Mouse (Mus musculus) hindbrain, embryonic 16.5 days (tissue): ENCODE data around the gene Mrpl45. TPM values are rescaled to one million over a fixed set of nuclear protein-coding genes. Genes with fewer than 3 reads are reported as not detected.
"Not testable (repeated sequence)": the region's sequence is repeated elsewhere in the genome, so short reads cannot be mapped to it uniquely, and the experiment has no call there.

Experiments
- ATAC-seq: fragments of 200-750 bp; cut with Nextera tagmentation; 2 replicates; pipeline ENCODE4 v1.8.0; 2017; ENCODE audit warnings: moderate TSS enrichment, moderate library complexity
- H3K27ac ChIP-seq: fragments of 300-500 bp; sonication (generic); 2 replicates; pipeline ENCODE4 v1.5.1; 2014; ENCODE audit warnings: low read depth, mild to moderate bottlenecking, control low read depth, low read length, moderate library complexity
- H3K27me3 ChIP-seq: fragments of 300-500 bp; sonication (generic); replicated peaks from 2 replicates; pipeline ENCODE4 v1.6.1; 2014; ENCODE audit warnings: low read length; ENCODE audit not compliant: control insufficient read depth, insufficient read depth
- H3K36me3 ChIP-seq: fragments of 300-500 bp; sonication (generic); 2 replicates; pipeline ENCODE4 v1.6.1; 2014; ENCODE audit warnings: mild to moderate bottlenecking, low read length, moderate library complexity, mixed read lengths; ENCODE audit not compliant: control insufficient read depth, insufficient read depth
- H3K4me1 ChIP-seq: fragments of 300-500 bp; sonication (generic); 2 replicates; pipeline ENCODE4 v1.6.1; 2014; ENCODE audit warnings: low read depth, low read length; ENCODE audit not compliant: control insufficient read depth, insufficient read depth
- H3K4me2 ChIP-seq: fragments of 300-500 bp; sonication (generic); 2 replicates; pipeline ENCODE4 v1.6.1; 2014; ENCODE audit warnings: mild to moderate bottlenecking, low read length, control low read depth, moderate library complexity
- H3K4me3 ChIP-seq: fragments of 300-500 bp; sonication (generic); 2 replicates; pipeline ENCODE4 v1.5.1; 2014; ENCODE audit warnings: mild to moderate bottlenecking, low read length, control low read depth, moderate library complexity
- H3K9ac ChIP-seq: fragments of 300-500 bp; sonication (generic); 2 replicates; pipeline ENCODE4 v1.6.1; 2014; ENCODE audit warnings: low read depth, mild to moderate bottlenecking, control low read depth, low read length, moderate library complexity
- H3K9me3 ChIP-seq: fragments of 300-500 bp; sonication (generic); 2 replicates; pipeline ENCODE4 v1.6.1; 2014; ENCODE audit warnings: mild to moderate bottlenecking, low read length, moderate library complexity; ENCODE audit not compliant: control insufficient read depth
- WGBS: fragments of 180-500 bp; shearing (Covaris S2); extraction: QIAGEN DNeasy Blood & Tissue Kit; methylation state at CpG from one replicate; pipeline ENCODE4 v1.1.7; 2014; 5-methylcytosine and 5-hydroxymethylcytosine counted together
- polyA plus RNA-seq: library from polyadenylated mRNA; unstranded; fragments of >200 nt; fragmentation: Nextera tagmentation; extraction: Ambion mirVana; gene quantifications from 2 replicates; pipeline ENCODE4 v1.2.1, GENCODE M21; 2015

The Mrpl45 gene
- polyA plus RNA-seq, 1 experiment from 2014 or later: 38.2 TPM

- H3K9ac ChIP-seq: no peak overlapping the region; the same call in 1 of the 2 replicates
- H3K4me1 ChIP-seq: peaks cover 21% of the 10 kb centered on the region
- H3K9me3 ChIP-seq: no peaks in the 10 kb centered on the region
- H3K27ac ChIP-seq: peak overlapping the region; percentile 54; the same call in 1 of the 2 replicates
- WGBS: 7% methylated on average over 2 of the region's 2 CpGs
- peak; percentile 76; the same call in 1 of the 2 replicates for ATAC-seq
- no peaks in the 10 kb centered on the region for H3K36me3 ChIP-seq
- no peaks in the 10 kb centered on the region for H3K27me3 ChIP-seq
- 0 out of 2 replicates have a peak overlapping the region, but pooled peaks have one; percentile 3 for H3K4me2 ChIP-seq
- no peak overlapping the region for H3K4me3 ChIP-seq
Observed at GRCm38 (mm10) chr11:97350035-97350434, 34.5 kb downstream of the Mrpl45 start.

GRCm38 (mm10) chr11:97352027-97352684 is 36.6 kb downstream of the Mrpl45 start, which contains the start of gene Gpr179:
Gene Gpr179, minus strand, starts transcription at chr11:97352077.
- Histone ChIP-seq H3K36me3 (no peaks in the 10 kb centered on the region), H3K27ac (peak within 1 kb of the TSS; percentile 18; the same call in 1 of the 2 replicates), H3K4me1 (peaks cover 21% of the 10 kb centered on the region), H3K9ac (0 out of 2 replicates have a peak within 1 kb of the TSS, but pooled peaks have one; percentile 3), H3K4me2 (no peak within 1 kb of the TSS), H3K27me3 (no peaks in the 10 kb centered on the region), H3K9me3 (no peaks in the 10 kb centered on the region), H3K4me3 (no peak within 1 kb of the TSS)
- peak; percentile 60 for ATAC-seq
- WGBS: 47% methylated on average over 3 of the region's 3 CpGs

GRCm38 (mm10) chr11:97352935-97353597 is 37.5 kb downstream of the Mrpl45 start:
- H3K27ac ChIP-seq: no peak overlapping the region
- H3K4me1 ChIP-seq: peaks cover 21% of the 10 kb centered on the region
- WGBS: 82% methylated on average over 4 of the region's 4 CpGs

GRCm38 (mm10) chr11:97354646-97355045 is 39.1 kb downstream of the Mrpl45 start:
- Histone ChIP-seq H3K27ac (no peak overlapping the region), H3K4me2 (no peak overlapping the region), H3K36me3 (no peaks in the 10 kb centered on the region), H3K9ac (no peak overlapping the region), H3K4me1 (peaks cover 19% of the 10 kb centered on the region), H3K9me3 (no peaks in the 10 kb centered on the region), H3K27me3 (no peaks in the 10 kb centered on the region), H3K4me3 (no peak overlapping the region)
- WGBS: 83% methylated on average over 2 of the region's 2 CpGs
- no peak for ATAC-seq

More at GRCm38 (mm10) chr11:97352935-97353597, 37.5 kb downstream of the Mrpl45 start:
- Histone ChIP-seq H3K9ac (no peak overlapping the region), H3K4me2 (no peak overlapping the region), H3K4me3 (no peak overlapping the region), H3K36me3 (no peaks in the 10 kb centered on the region), H3K27me3 (no peaks in the 10 kb centered on the region), H3K9me3 (no peaks in the 10 kb centered on the region)
- no peak for ATAC-seq

GRCm38 (mm10) chr11:97355247-97355646 is 39.7 kb downstream of the Mrpl45 start:
- WGBS: 84% methylated on average over 7 of the region's 7 CpGs
- H3K27ac ChIP-seq: no peak overlapping the region
- H3K36me3 ChIP-seq: no peaks in the 10 kb centered on the region
- ATAC-seq: no peak
- no peak overlapping the region for H3K4me3 ChIP-seq
- H3K27me3 ChIP-seq: no peaks in the 10 kb centered on the region
- no peaks in the 10 kb centered on the region for H3K9me3 ChIP-seq
- H3K4me2 ChIP-seq: no peak overlapping the region
- H3K9ac ChIP-seq: no peak overlapping the region
- H3K4me1 ChIP-seq: peaks cover 15% of the 10 kb centered on the region

GRCm38 (mm10) chr11:97357663-97358062 is 42.1 kb downstream of the Mrpl45 start:
- ATAC-seq, H3K4me1 ChIP-seq, H3K27me3 ChIP-seq, H3K4me3 ChIP-seq, H3K36me3 ChIP-seq, H3K4me2 ChIP-seq, H3K9ac ChIP-seq, H3K27ac ChIP-seq, H3K9me3 ChIP-seq: not testable (repeated sequence)
- 14% methylated on average over 4 of the region's 6 CpGs for WGBS

- no peaks in the 10 kb centered on the region for H3K9me3 ChIP-seq
Observed at GRCm38 (mm10) chr11:97361948-97362648, 46.6 kb downstream of the Mrpl45 start, which contains the start of gene Socs7. Gene Socs7, plus strand, starts transcription at chr11:97362551.

GRCm38 (mm10) chr11:97362649-97362942 is 47.1 kb downstream of the Mrpl45 start:
- Histone ChIP-seq H3K4me1 (peaks cover 24% of the 10 kb centered on the region), H3K4me2 (peak overlapping the region; percentile 97), H3K9ac (peak overlapping the region; percentile 86), H3K9me3 (no peaks in the 10 kb centered on the region), H3K36me3 (no peaks in the 10 kb centered on the region), H3K27ac (peak overlapping the region; percentile 89), H3K27me3 (no peaks in the 10 kb centered on the region), H3K4me3 (peak overlapping the region; percentile 89)
- ATAC-seq: no peak; the same call in 1 of the 2 replicates
- 1% methylated on average over 19 of the region's 39 CpGs for WGBS

More at GRCm38 (mm10) chr11:97361948-97362648, 46.6 kb downstream of the Mrpl45 start, which contains the start of gene Socs7:
- no peaks in the 10 kb centered on the region for H3K36me3 ChIP-seq
- peak within 1 kb of the TSS; percentile 89 for H3K4me3 ChIP-seq
- H3K4me2 ChIP-seq: peak within 1 kb of the TSS; percentile 97
- H3K9ac ChIP-seq: peak within 1 kb of the TSS; percentile 86
- 1% methylated on average over 24 of the region's 81 CpGs for WGBS
- no peaks in the 10 kb centered on the region for H3K27me3 ChIP-seq
- peak within 1 kb of the TSS; percentile 89 for H3K27ac ChIP-seq
- peak; percentile 98 for ATAC-seq
- H3K4me1 ChIP-seq: peaks cover 24% of the 10 kb centered on the region
